Mouse (Mus musculus) midbrain, embryonic 10.5 days (tissue): ENCODE measurements at regions not wholly inside any gene's neighbourhood (a gene's known extent, or its start where the extent isn't known, plus 50 kb on each side); places are given as distances from the start of the nearest gene placed in this dataset.
A peak's percentile ranks its signal among the peaks of the same experiment; 100 is the strongest.

Experiments used
- DNase-seq: peaks from one replicate; pipeline ENCODE4 v3.0.0-alpha.2; 2017; ENCODE audit warnings: low spot score
- H3K27ac ChIP-seq: fragments of 300-500 bp; sonication (generic); replicated peaks from 2 replicates; pipeline ENCODE4 v1.5.1; 2016; ENCODE audit warnings: mild to moderate bottlenecking
- H3K27me3 ChIP-seq: fragments of 300-500 bp; sonication (generic); 2 replicates; pipeline ENCODE4 v1.6.1; 2016; ENCODE audit warnings: low read depth, mild to moderate bottlenecking; ENCODE audit not compliant: poor library complexity, severe bottlenecking
- H3K36me3 ChIP-seq: fragments of 300-500 bp; sonication (generic); 2 replicates; pipeline ENCODE4 v1.6.1; 2016; ENCODE audit warnings: mild to moderate bottlenecking, moderate library complexity
- H3K4me1 ChIP-seq: fragments of 300-500 bp; sonication (generic); 2 replicates; pipeline ENCODE4 v1.6.1; 2016
- H3K4me3 ChIP-seq: fragments of 300-500 bp; sonication (generic); 2 replicates; pipeline ENCODE4 v1.5.1; 2016; ENCODE audit warnings: mild to moderate bottlenecking, moderate library complexity
- H3K9me3 ChIP-seq: fragments of 300-500 bp; sonication (generic); replicated peaks from 2 replicates; pipeline ENCODE4 v1.6.1; 2016; ENCODE audit warnings: mild to moderate bottlenecking
- WGBS: fragments of 180-500 bp; shearing (Covaris S2); methylation state at CpG from one replicate; pipeline ENCODE4 v1.1.7; 2016; 5-methylcytosine and 5-hydroxymethylcytosine counted together

- Histone ChIP-seq H3K27me3 (no peaks in the 10 kb centered on the region), H3K9me3 (no peaks in the 10 kb centered on the region), H3K27ac (no peak overlapping the region), H3K4me1 (no peaks in the 10 kb centered on the region), H3K36me3 (no peaks in the 10 kb centered on the region), H3K4me3 (no peak overlapping the region)
- no peak for DNase-seq
- WGBS: 88% methylated on average over 2 of the region's 2 CpGs
Observed at GRCm38 (mm10) chr3:40036177-40036576, 494.9 kb upstream of the Intu start.

GRCm38 (mm10) chr3:40049721-40050120, 481.4 kb upstream of the Intu start:
- no peak for DNase-seq
- Histone ChIP-seq H3K4me3 (no peak overlapping the region), H3K27me3 (no peaks in the 10 kb centered on the region), H3K9me3 (no peaks in the 10 kb centered on the region), H3K27ac (no peak overlapping the region), H3K36me3 (no peaks in the 10 kb centered on the region), H3K4me1 (no peaks in the 10 kb centered on the region)
- 83% methylated on average over 4 of the region's 4 CpGs for WGBS

- Histone ChIP-seq H3K27ac (no peak overlapping the region), H3K4me3 (no peak overlapping the region), H3K36me3 (no peaks in the 10 kb centered on the region), H3K9me3 (no peaks in the 10 kb centered on the region), H3K4me1 (peaks cover 3% of the 10 kb centered on the region; the same call in 1 of the 2 replicates), H3K27me3 (no peaks in the 10 kb centered on the region)
- DNase-seq: no peak
- WGBS: 80% methylated on average over 5 of the region's 5 CpGs
Observed at GRCm38 (mm10) chr3:40058281-40058680, 472.8 kb upstream of the Intu start.

GRCm38 (mm10) chr3:40058719-40059420, 472.2 kb upstream of the Intu start:
- no peaks in the 10 kb centered on the region for H3K9me3 ChIP-seq
- no peak overlapping the region for H3K4me3 ChIP-seq
- no peaks in the 10 kb centered on the region for H3K36me3 ChIP-seq
- H3K27me3 ChIP-seq: no peaks in the 10 kb centered on the region
- H3K4me1 ChIP-seq: peaks cover 3% of the 10 kb centered on the region; the same call in 1 of the 2 replicates
- 85% methylated on average over 16 of the region's 16 CpGs for WGBS
- H3K27ac ChIP-seq: no peak overlapping the region
- DNase-seq: no peak

GRCm38 (mm10) chr3:40070137-40070667, 460.9 kb upstream of the Intu start:
- H3K4me3 ChIP-seq: no peak overlapping the region
- H3K27ac ChIP-seq: peak overlapping the region; percentile 74
- H3K4me1 ChIP-seq: peaks cover 22% of the 10 kb centered on the region
- DNase-seq: peak; percentile 49
- H3K9me3 ChIP-seq: no peaks in the 10 kb centered on the region
- no peaks in the 10 kb centered on the region for H3K27me3 ChIP-seq
- WGBS: 23% methylated on average over 8 of the region's 8 CpGs
- H3K36me3 ChIP-seq: no peaks in the 10 kb centered on the region

GRCm38 (mm10) chr3:40076824-40077223, 454.3 kb upstream of the Intu start:
- Histone ChIP-seq H3K4me1 (0 out of 2 replicates have a peak, but pooled peaks cover 3% of the 10 kb centered on the region), H3K27ac (no peak overlapping the region), H3K36me3 (no peaks in the 10 kb centered on the region), H3K9me3 (no peaks in the 10 kb centered on the region), H3K27me3 (no peaks in the 10 kb centered on the region), H3K4me3 (no peak overlapping the region)
- no peak for DNase-seq
- 84% methylated on average over 4 of the region's 4 CpGs for WGBS

GRCm38 (mm10) chr3:40085116-40085515, 446.0 kb upstream of the Intu start:
- Histone ChIP-seq H3K4me3 (no peak overlapping the region), H3K4me1 (0 out of 2 replicates have a peak, but pooled peaks cover 3% of the 10 kb centered on the region), H3K9me3 (no peaks in the 10 kb centered on the region), H3K27me3 (no peaks in the 10 kb centered on the region), H3K27ac (no peak overlapping the region), H3K36me3 (no peaks in the 10 kb centered on the region)
- WGBS: 89% methylated on average over 2 of the region's 2 CpGs
- no peak for DNase-seq

GRCm38 (mm10) chr3:40091773-40092343, 439.2 kb upstream of the Intu start:
- no peak for DNase-seq
- Histone ChIP-seq H3K4me3 (no peak overlapping the region), H3K36me3 (no peaks in the 10 kb centered on the region), H3K27me3 (no peaks in the 10 kb centered on the region), H3K4me1 (peaks cover 13% of the 10 kb centered on the region), H3K9me3 (no peaks in the 10 kb centered on the region), H3K27ac (peak overlapping the region; percentile 64)
- 89% methylated on average over 13 of the region's 13 CpGs for WGBS

- no peak overlapping the region for H3K4me3 ChIP-seq
- H3K9me3 ChIP-seq: no peaks in the 10 kb centered on the region
- H3K36me3 ChIP-seq: no peaks in the 10 kb centered on the region
- 30% methylated on average over 8 of the region's 8 CpGs for WGBS
- H3K27me3 ChIP-seq: no peaks in the 10 kb centered on the region
- peaks cover 13% of the 10 kb centered on the region for H3K4me1 ChIP-seq
- H3K27ac ChIP-seq: peak overlapping the region; percentile 64
- peak; percentile 47 for DNase-seq
Observed at GRCm38 (mm10) chr3:40092765-40093368, 438.2 kb upstream of the Intu start.

GRCm38 (mm10) chr3:40094040-40094439, 437.0 kb upstream of the Intu start:
- H3K36me3 ChIP-seq: no peaks in the 10 kb centered on the region
- 83% methylated on average over 6 of the region's 6 CpGs for WGBS
- peaks cover 13% of the 10 kb centered on the region for H3K4me1 ChIP-seq
- H3K27ac ChIP-seq: no peak overlapping the region
- peaks cover 3% of the 10 kb centered on the region; the same call in 1 of the 2 replicates for H3K9me3 ChIP-seq
- H3K27me3 ChIP-seq: no peaks in the 10 kb centered on the region
- no peak for DNase-seq
- H3K4me3 ChIP-seq: no peak overlapping the region

GRCm38 (mm10) chr3:40094701-40095100, 436.4 kb upstream of the Intu start:
- Histone ChIP-seq H3K27me3 (no peaks in the 10 kb centered on the region), H3K36me3 (no peaks in the 10 kb centered on the region), H3K4me3 (no peak overlapping the region), H3K27ac (no peak overlapping the region), H3K4me1 (peaks cover 13% of the 10 kb centered on the region), H3K9me3 (peaks cover 3% of the 10 kb centered on the region; the same call in 1 of the 2 replicates)
- DNase-seq: no peak

- peaks cover 3% of the 10 kb centered on the region; the same call in 1 of the 2 replicates for H3K9me3 ChIP-seq
- DNase-seq: peak; percentile 38
- no peaks in the 10 kb centered on the region for H3K36me3 ChIP-seq
- no peak overlapping the region for H3K4me3 ChIP-seq
- 20% methylated on average over 4 of the region's 4 CpGs for WGBS
- peaks cover 16% of the 10 kb centered on the region for H3K4me1 ChIP-seq
- H3K27ac ChIP-seq: peak overlapping the region; percentile 64; the same call in 1 of the 2 replicates
- H3K27me3 ChIP-seq: no peaks in the 10 kb centered on the region
Observed at GRCm38 (mm10) chr3:40102698-40103097, 428.4 kb upstream of the Intu start.

GRCm38 (mm10) chr3:40114811-40115210, 416.3 kb upstream of the Intu start:
- Histone ChIP-seq H3K27ac (no peak overlapping the region), H3K36me3 (no peaks in the 10 kb centered on the region), H3K4me1 (peaks cover 14% of the 10 kb centered on the region), H3K4me3 (no peak overlapping the region), H3K27me3 (0 out of 2 replicates have a peak, but pooled peaks cover 6% of the 10 kb centered on the region), H3K9me3 (no peaks in the 10 kb centered on the region)
- 73% methylated on average over 4 of the region's 4 CpGs for WGBS
- no peak for DNase-seq
